Mouse (Mus musculus): Measurements from ENCODE around the gene Mab21l1. TPM values are rescaled to one million over a fixed set of nuclear protein-coding genes. Genes with fewer than 3 reads are reported as not detected.

The Mab21l1 gene
- polyA plus RNA-seq (2014; fragmentation: Illumina TruSeq; extraction: RNeasy Lipid Tissue Mini Kit (QIAGEN cat#74804); ENCODE audit: low read depth, low replicate concordance): not detected

GRCm38 (mm10) chr3:55782056-55782687 lies at the start of gene Mab21l1:
Mab21l1 (plus strand) TSS chr3:55782510.

Data from adipose tissue, adult 10 weeks (tissue).